Comparison of ENCODE assay signal across 8 mouse cellular contexts in genomic region chr13:34332762-34333161, GRCm38 (mm10). TPM values are rescaled to one million over a fixed set of nuclear protein-coding genes. Genes with fewer than 3 reads are reported as not detected.
DNase-seq lines count a peak whose midpoint lies in the region; ATAC-seq and TF ChIP-seq lines count a peak whose summit lies in the region.

No protein-coding gene starts in this region.

- intact Hi-C loops in heart, adult 2 months (cut with DNase I) = no loop called here
- intact Hi-C loops in heart, postnatal 25 days (cut with DNase I) = loop anchor here (10.0 kb wide), 1 partner anchor 118 kb away; no protein-coding TSS in a partner anchor

- no peaks in the 10 kb centered on the region for H3K9me3 ChIP-seq in MEL (replicated peaks; ENCODE audit: insufficient read depth, low read length)
- no peaks in the 10 kb centered on the region for H3K9me3 ChIP-seq in stomach, embryonic 16.5 days (replicated peaks; ENCODE audit: control insufficient read depth, low read length)
- no peaks in the 10 kb centered on the region for H3K9me3 ChIP-seq in forebrain, postnatal 0 days (ENCODE audit: low read length)

- no peak for TF ChIP-seq POLR2A in heart, adult 2 months (IDR thresholded peaks at IDR 0.05; ENCODE audit: insufficient read depth, low read depth, low read length)
- peak in 1 of 2 experiments; percentile 47; a peak in 1 of 4 replicates for TF ChIP-seq POLR2A in MEL (IDR thresholded peaks at IDR 0.05; ENCODE audit: control insufficient read depth in 1 of 2, insufficient read depth in 1 of 2, low read depth in 1 of 2, low read length in 2 of 2, poor library complexity in 1 of 2)
- no peak for TF ChIP-seq POLR2A in liver, adult 2 months (IDR thresholded peaks at IDR 0.05; ENCODE audit: extremely low read depth, insufficient read depth, low read length)

- peak; percentile 76 for ATAC-seq in erythroblast, adult 5-6 weeks (replicated peaks; ENCODE audit: low FRiP score, poor library complexity, severe bottlenecking)
- ATAC-seq in stomach, embryonic 16.5 days (ENCODE audit: insufficient read depth, low FRiP score) = peak; percentile 85
- ATAC-seq in forebrain, postnatal 0 days = no peak

- TF ChIP-seq CTCF in heart, adult 2 months (IDR thresholded peaks at IDR 0.05) = no peak
- no peak for TF ChIP-seq CTCF in MEL (IDR thresholded peaks at IDR 0.05 in 2 of 3, conservative IDR thresholded peaks at IDR 0.05 in 1 of 3; ENCODE audit: control insufficient read depth in 1 of 3, insufficient read depth in 1 of 3, low read depth in 2 of 3, low read length in 3 of 3, poor library complexity in 1 of 3, severe bottlenecking in 1 of 3)
- no peak for TF ChIP-seq CTCF in liver, adult 2 months (IDR thresholded peaks at IDR 0.05; ENCODE audit: low read depth, low read length)
- TF ChIP-seq CTCF in forebrain, postnatal 0 days (IDR thresholded peaks at IDR 0.05; ENCODE audit: low read depth) = no peak

- peak overlapping the region; percentile 2; the same call in 1 of the 2 replicates for H3K27ac ChIP-seq in heart, adult 2 months
- peak overlapping the region; percentile 75 for H3K27ac ChIP-seq in MEL (ENCODE audit: control insufficient read depth, low read depth, low read length)
- H3K27ac ChIP-seq in liver, adult 2 months (replicated peaks; ENCODE audit: insufficient read depth, low read depth, low read length) = no peak overlapping the region
- H3K27ac ChIP-seq in stomach, embryonic 16.5 days (ENCODE audit: low read length) = no peak overlapping the region
- H3K27ac ChIP-seq in forebrain, postnatal 0 days (ENCODE audit: low read depth, low read length) = no peak overlapping the region

- H3K27me3 ChIP-seq in heart, adult 2 months (ENCODE audit: control insufficient read depth, insufficient read depth, low read length) = no peaks in the 10 kb centered on the region
- no peaks in the 10 kb centered on the region for H3K27me3 ChIP-seq in MEL (ENCODE audit: control insufficient read depth in 1 of 2, insufficient read depth in 2 of 2, low read length in 2 of 2)
- H3K27me3 ChIP-seq in liver, adult 2 months (ENCODE audit: control insufficient read depth, insufficient read depth, low read length) = no peaks in the 10 kb centered on the region
- H3K27me3 ChIP-seq in stomach, embryonic 16.5 days (ENCODE audit: control insufficient read depth, insufficient read depth, low read length) = no peaks in the 10 kb centered on the region
- no peaks in the 10 kb centered on the region for H3K27me3 ChIP-seq in forebrain, postnatal 0 days (ENCODE audit: insufficient read depth, low read length)

- H3K4me2 ChIP-seq in stomach, embryonic 16.5 days (ENCODE audit: low read depth, low read length) = no peak overlapping the region
- H3K4me2 ChIP-seq in forebrain, postnatal 0 days (ENCODE audit: low read depth) = no peak overlapping the region

- DNase-seq in heart, adult 2 months = peak in 1 of 2 experiments; percentile 40
- no peak for DNase-seq in heart, postnatal 25 days (ENCODE audit: low spot score)
- DNase-seq in MEL (ENCODE audit: low read depth, low spot score) = peak; percentile 97
- DNase-seq in liver, adult 2 months (ENCODE audit: extremely low read depth, low read depth, low spot score) = peak; percentile 60
- no peak for DNase-seq in thymus, postnatal 36 days
- no peak for DNase-seq in forebrain, postnatal 0 days

- WGBS in heart, adult 2 months = 11% methylated on average over 7 of the region's 7 CpGs
- 23% methylated on average over 7 of the region's 7 CpGs for WGBS in liver, adult 2 months
- 26% methylated on average over 7 of the region's 7 CpGs for WGBS in stomach, embryonic 16.5 days
- 63% methylated on average over 7 of the region's 7 CpGs for WGBS in forebrain, postnatal 0 days

- peaks cover 3% of the 10 kb centered on the region for H3K4me1 ChIP-seq in heart, adult 2 months (ENCODE audit: control insufficient read depth, insufficient read depth, low read length)
- H3K4me1 ChIP-seq in MEL (ENCODE audit: control insufficient read depth in 1 of 2, insufficient read depth in 2 of 2, low read length in 2 of 2) = peaks cover 47 to 74% of the 10 kb centered on the region in 2 experiments
- peaks cover 21% of the 10 kb centered on the region for H3K4me1 ChIP-seq in liver, adult 2 months (ENCODE audit: control insufficient read depth, insufficient read depth, low read length)
- H3K4me1 ChIP-seq in stomach, embryonic 16.5 days (ENCODE audit: control insufficient read depth, insufficient read depth, low read length) = peaks cover 11% of the 10 kb centered on the region
- H3K4me1 ChIP-seq in forebrain, postnatal 0 days (ENCODE audit: insufficient read depth) = no peaks in the 10 kb centered on the region

- no peak overlapping the region for H3K9ac ChIP-seq in heart, adult 2 months (ENCODE audit: low read depth, low read length)
- H3K9ac ChIP-seq in MEL (ENCODE audit: control insufficient read depth, low read depth, low read length, poor library complexity, severe bottlenecking) = peak overlapping the region; percentile 7
- H3K9ac ChIP-seq in liver, adult 2 months (ENCODE audit: low read depth, low read length) = no peak overlapping the region
- H3K9ac ChIP-seq in stomach, embryonic 16.5 days (ENCODE audit: low read length) = no peak overlapping the region
- no peak overlapping the region for H3K9ac ChIP-seq in forebrain, postnatal 0 days

- no peak for TF ChIP-seq RAD21 in MEL (IDR thresholded peaks at IDR 0.05; ENCODE audit: low read depth, low read length)

- no peaks in the 10 kb centered on the region for H3K79me2 ChIP-seq in heart, adult 2 months (replicated peaks; ENCODE audit: control insufficient read depth, insufficient read depth, low read length)
- peaks cover 78% of the 10 kb centered on the region for H3K79me2 ChIP-seq in MEL (ENCODE audit: control insufficient read depth, insufficient read depth, low read length, poor library complexity)
- H3K79me2 ChIP-seq in liver, adult 2 months (ENCODE audit: control insufficient read depth, insufficient read depth, low read length) = peaks cover 71% of the 10 kb centered on the region

- H3K36me3 ChIP-seq in heart, adult 2 months (ENCODE audit: control insufficient read depth, insufficient read depth, low read length) = no peaks in the 10 kb centered on the region
- H3K36me3 ChIP-seq in MEL (ENCODE audit: control insufficient read depth in 1 of 2, insufficient read depth in 2 of 2, low read length in 2 of 2) = peaks cover 14 to 70% of the 10 kb centered on the region in 2 experiments
- no peaks in the 10 kb centered on the region for H3K36me3 ChIP-seq in liver, adult 2 months (ENCODE audit: control insufficient read depth, insufficient read depth, low read length)
- H3K36me3 ChIP-seq in stomach, embryonic 16.5 days (ENCODE audit: control insufficient read depth, insufficient read depth, low read length) = no peaks in the 10 kb centered on the region
- H3K36me3 ChIP-seq in forebrain, postnatal 0 days (ENCODE audit: insufficient read depth) = no peaks in the 10 kb centered on the region

- TF ChIP-seq EP300 in heart, adult 2 months (IDR thresholded peaks at IDR 0.05; ENCODE audit: insufficient read depth, low read depth, low read length) = 0 out of 2 replicates have a peak, but pooled peaks have one; percentile 24
- TF ChIP-seq EP300 in MEL (IDR thresholded peaks at IDR 0.05; ENCODE audit: low read depth in 1 of 2, low read length in 2 of 2) = peak; percentile 94 to 95

- H3K4me3 ChIP-seq in heart, adult 2 months = no peak overlapping the region; the same call in 1 of the 2 replicates
- peak overlapping the region; percentile 6 to 23; a peak in 3 of 4 replicates for H3K4me3 ChIP-seq in MEL (ENCODE audit: control insufficient read depth in 1 of 2, insufficient read depth in 1 of 2, low read depth in 2 of 2, low read length in 2 of 2)
- H3K4me3 ChIP-seq in liver, adult 2 months (ENCODE audit: insufficient read depth, low read depth, low read length) = no peak overlapping the region
- no peak overlapping the region for H3K4me3 ChIP-seq in stomach, embryonic 16.5 days (replicated peaks; ENCODE audit: low read length)
- no peak overlapping the region for H3K4me3 ChIP-seq in forebrain, postnatal 0 days (ENCODE audit: low read depth, low read length)

TF ChIP-seq in MEL, 35 proteins besides CTCF, POLR2A, EP300 and RAD21 (continues in another document):
- TF ChIP-seq MYC (IDR thresholded peaks at IDR 0.05; ENCODE audit: low read depth, low read length) (peak; percentile 77; the same call in 1 of the 2 replicates), UBTF (IDR thresholded peaks at IDR 0.05; ENCODE audit: borderline replicate concordance, insufficient read depth, low read depth, low read length) (no peak), POLR2AphosphoS5 (IDR thresholded peaks at IDR 0.05; ENCODE audit: borderline replicate concordance, low read depth, low read length) (no peak), ZMIZ1 (IDR thresholded peaks at IDR 0.05; ENCODE audit: low read depth, low read length) (no peak), ELF1 (IDR thresholded peaks at IDR 0.05; ENCODE audit: low read depth, low read length) (no peak), ZNF384 (IDR thresholded peaks at IDR 0.05; ENCODE audit: low read depth, low read length) (no peak), RCOR1 (IDR thresholded peaks at IDR 0.05; ENCODE audit: low read depth, low read length) (peak; percentile 80; the same call in 1 of the 2 replicates), MAFK (IDR thresholded peaks at IDR 0.05; ENCODE audit: borderline replicate concordance, low read depth, low read length) (peak; percentile 91), NELFE (IDR thresholded peaks at IDR 0.05; ENCODE audit: low read depth, low read length) (no peak), MYB (IDR thresholded peaks at IDR 0.05; ENCODE audit: low read depth, low read length) (peak; percentile 59; the same call in 1 of the 2 replicates), TBP (IDR thresholded peaks at IDR 0.05; ENCODE audit: low read depth, low read length) (peak; percentile 68), GATA1 (IDR thresholded peaks at IDR 0.05; ENCODE audit: low read depth, low read length) (peak; percentile 96), POLR2AphosphoS2 (IDR thresholded peaks at IDR 0.05; ENCODE audit: low read length) (no peak; the same call in 1 of the 2 replicates)

RNA-seq across cellular contexts. Expression of gene Slc22a23, which starts 12.2 kb away (rescaled TPM):
- total RNA-seq in heart, adult 2 months (2021) = 10 to 100 TPM; 11.1 to 14.2 TPM
- 12.1 and 12.2 TPM in 2 replicates for polyA plus RNA-seq in heart, adult 2 months (2012; rRNA removed)
- 10 to 100 TPM in 1 of 2 experiments, 1 to 10 TPM in 1; 8.6 to 10.7 TPM for total RNA-seq in heart, postnatal 25 days (2021)
- 20.0 and 22.2 TPM in 2 replicates for total RNA-seq in MEL (2012; rRNA removed)
- polyA plus RNA-seq in MEL (2012; ENCODE audit: insufficient read depth in 1 of 2, insufficient read length in 2 of 2, low read depth in 1 of 2, low replicate concordance in 2 of 2, missing spikeins in 1 of 2) = 10 to 100 TPM in 1 of 2 experiments, not detected in 1; 24.3 TPM
- 96.1 and 126 TPM in 2 replicates for total RNA-seq in erythroblast, adult 5-6 weeks (2015; ENCODE audit: low replicate concordance)
- 118 and 177 TPM in 2 replicates for total RNA-seq in erythroblast, adult 5-6 weeks (2017; ENCODE audit: low replicate concordance)
- total RNA-seq in liver, adult 2 months (2014; rRNA removed) = 31.6 and 43.8 TPM in 2 replicates
- polyA plus RNA-seq in liver, adult 2 months (2012; rRNA removed) = 50.6 and 53.2 TPM in 2 replicates
- 3.1 and 3.6 TPM in 2 replicates for polyA plus RNA-seq in stomach, embryonic 16.5 days (2015; fragmentation: Nextera tagmentation; extraction: Ambion mirVana)
- 74.8 and 87.9 TPM in 2 replicates for total RNA-seq in forebrain, postnatal 0 days (2014; rRNA removed)
- 8.7 and 10.3 TPM in 2 replicates for polyA plus RNA-seq in forebrain, postnatal 0 days (2015; fragmentation: Nextera tagmentation; extraction: Ambion mirVana)

Comparison
In these comparisons a context has a peak if more than half of its experiments do, and no peak if none do; other contexts are left out.
1. DNase-seq: peak in MEL (single experiment) and liver, adult 2 months (single experiment); none in heart, postnatal 25 days (single experiment), thymus, postnatal 36 days (0 of 2) and forebrain, postnatal 0 days (single experiment).
2. H3K27ac ChIP-seq: peak in heart, adult 2 months (single experiment) and MEL (single experiment); none in liver, adult 2 months (single experiment), stomach, embryonic 16.5 days (single experiment) and forebrain, postnatal 0 days (single experiment).
3. H3K4me3 ChIP-seq: peak in MEL (2 of 2); none in heart, adult 2 months (single experiment), liver, adult 2 months (single experiment), stomach, embryonic 16.5 days (single experiment) and forebrain, postnatal 0 days (single experiment).